Mouse (Mus musculus) hindbrain, embryonic 12.5 days (tissue): Measurements from ENCODE around the gene Gm12355. TPM values are rescaled to one million over a fixed set of nuclear protein-coding genes. Genes with fewer than 3 reads are reported as not detected.
A peak's percentile ranks its signal among the peaks of the same experiment; 100 is the strongest.

Experiments
- ATAC-seq: fragments of 200-750 bp; cut with Nextera tagmentation; 2 replicates; pipeline ENCODE4 v1.8.0; 2017; ENCODE audit warnings: moderate TSS enrichment; ENCODE audit not compliant: low FRiP score
- H3K27ac ChIP-seq: fragments of 300-500 bp; sonication (generic); 2 replicates; pipeline ENCODE4 v1.5.1; 2016; ENCODE audit warnings: mild to moderate bottlenecking
- H3K27me3 ChIP-seq: fragments of 300-500 bp; sonication (generic); 2 replicates; pipeline ENCODE4 v1.6.1; 2016; ENCODE audit warnings: mild to moderate bottlenecking
- H3K36me3 ChIP-seq: fragments of 300-500 bp; sonication (generic); 2 replicates; pipeline ENCODE4 v1.6.1; 2016; ENCODE audit warnings: mild to moderate bottlenecking
- H3K4me1 ChIP-seq: fragments of 300-500 bp; sonication (generic); 2 replicates; pipeline ENCODE4 v1.6.1; 2016
- H3K4me2 ChIP-seq: fragments of 300-500 bp; sonication (generic); replicated peaks from 2 replicates; pipeline ENCODE4 v1.6.1; 2016; ENCODE audit warnings: mild to moderate bottlenecking
- H3K4me3 ChIP-seq: fragments of 300-500 bp; sonication (generic); 2 replicates; pipeline ENCODE4 v1.5.1; 2016; ENCODE audit warnings: mild to moderate bottlenecking
- H3K9ac ChIP-seq: fragments of 300-500 bp; sonication (generic); 2 replicates; pipeline ENCODE4 v1.6.1; 2016; ENCODE audit warnings: mild to moderate bottlenecking, moderate library complexity
- H3K9me3 ChIP-seq: fragments of 300-500 bp; sonication (generic); replicated peaks from 2 replicates; pipeline ENCODE4 v1.6.1; 2016; ENCODE audit warnings: mild to moderate bottlenecking
- WGBS: fragments of 180-500 bp; shearing (Covaris S2); methylation state at CpG from one replicate; pipeline ENCODE4 v1.1.7; 2016; 5-methylcytosine and 5-hydroxymethylcytosine counted together
- polyA plus RNA-seq: library from polyadenylated mRNA; unstranded; fragments of >200 nt; fragmentation: Nextera tagmentation; extraction: Ambion mirVana; gene quantifications from 2 replicates; pipeline ENCODE4 v1.2.1, GENCODE M21; 2016

The Gm12355 gene
- polyA plus RNA-seq, 1 experiment from 2014 or later = 0.49 TPM

GRCm38 (mm10) chr11:98586087-98586891 lies 39.2 kb downstream of the Gm12355 start:
- H3K9ac ChIP-seq = peak overlapping the region; percentile 90
- peak overlapping the region; percentile 86; the same call in 1 of the 2 replicates for H3K27ac ChIP-seq
- no peaks in the 10 kb centered on the region for H3K27me3 ChIP-seq
- peak; percentile 63 for ATAC-seq
- peak overlapping the region; percentile 93 for H3K4me2 ChIP-seq
- no peaks in the 10 kb centered on the region for H3K9me3 ChIP-seq
- peaks cover 23% of the 10 kb centered on the region for H3K36me3 ChIP-seq
- 2% methylated on average over 22 of the region's 22 CpGs for WGBS
- peaks cover 34% of the 10 kb centered on the region for H3K4me1 ChIP-seq
- peak overlapping the region; percentile 86 for H3K4me3 ChIP-seq

GRCm38 (mm10) chr11:98584629-98585177 lies 40.8 kb downstream of the Gm12355 start:
- Histone ChIP-seq H3K9ac (no peak overlapping the region), H3K4me3 (no peak overlapping the region)
- no peak for ATAC-seq

GRCm38 (mm10) chr11:98584146-98584545 lies 41.3 kb downstream of the Gm12355 start:
- H3K4me3 ChIP-seq = no peak overlapping the region
- peaks cover 32% of the 10 kb centered on the region for H3K36me3 ChIP-seq
- H3K4me2 ChIP-seq = no peak overlapping the region
- no peak overlapping the region for H3K27ac ChIP-seq
- H3K9ac ChIP-seq = no peak overlapping the region
- no peaks in the 10 kb centered on the region for H3K27me3 ChIP-seq
- no peaks in the 10 kb centered on the region for H3K9me3 ChIP-seq
- 67% methylated on average over 1 of the region's 1 CpGs for WGBS
- H3K4me1 ChIP-seq = peaks cover 34% of the 10 kb centered on the region
- no peak for ATAC-seq

More at GRCm38 (mm10) chr11:98584629-98585177, 40.8 kb downstream of the Gm12355 start:
- peaks cover 32% of the 10 kb centered on the region for H3K36me3 ChIP-seq
- H3K4me2 ChIP-seq = no peak overlapping the region; the same call in 1 of the 2 replicates
- WGBS = 96% methylated on average over 6 of the region's 6 CpGs
- peaks cover 34% of the 10 kb centered on the region for H3K4me1 ChIP-seq
- H3K9me3 ChIP-seq = no peaks in the 10 kb centered on the region
- no peak overlapping the region for H3K27ac ChIP-seq
- no peaks in the 10 kb centered on the region for H3K27me3 ChIP-seq

- Histone ChIP-seq H3K9me3 (no peaks in the 10 kb centered on the region), H3K4me2 (no peak overlapping the region), H3K36me3 (peaks cover 32% of the 10 kb centered on the region), H3K27me3 (no peaks in the 10 kb centered on the region), H3K27ac (no peak overlapping the region), H3K4me1 (peaks cover 33% of the 10 kb centered on the region), H3K9ac (peak overlapping the region; percentile 8; the same call in 1 of the 2 replicates), H3K4me3 (no peak overlapping the region)
- no peak for ATAC-seq
- WGBS = 39% methylated on average over 3 of the region's 3 CpGs
Measured at GRCm38 (mm10) chr11:98583571-98583970, 41.9 kb downstream of the Gm12355 start.

- peak overlapping the region; percentile 8; the same call in 1 of the 2 replicates for H3K9ac ChIP-seq
- no peaks in the 10 kb centered on the region for H3K27me3 ChIP-seq
- H3K4me1 ChIP-seq = peaks cover 30% of the 10 kb centered on the region
- no peak overlapping the region; the same call in 1 of the 2 replicates for H3K27ac ChIP-seq
- peaks cover 32% of the 10 kb centered on the region for H3K36me3 ChIP-seq
- WGBS = 88% methylated on average over 3 of the region's 3 CpGs
- no peak overlapping the region for H3K4me2 ChIP-seq
- H3K4me3 ChIP-seq = no peak overlapping the region
- H3K9me3 ChIP-seq = no peaks in the 10 kb centered on the region
- no peak for ATAC-seq
Measured at GRCm38 (mm10) chr11:98583265-98583552, 42.3 kb downstream of the Gm12355 start.

- Histone ChIP-seq H3K4me3 (no peak overlapping the region), H3K36me3 (peaks cover 32% of the 10 kb centered on the region), H3K27ac (no peak overlapping the region; the same call in 1 of the 2 replicates), H3K4me2 (no peak overlapping the region), H3K4me1 (peaks cover 25% of the 10 kb centered on the region), H3K27me3 (no peaks in the 10 kb centered on the region), H3K9ac (no peak overlapping the region), H3K9me3 (no peaks in the 10 kb centered on the region)
- no peak for ATAC-seq
- WGBS = 91% methylated on average over 12 of the region's 12 CpGs
Measured at GRCm38 (mm10) chr11:98582551-98583264, 42.8 kb downstream of the Gm12355 start.

- no peak overlapping the region for H3K27ac ChIP-seq
Measured at GRCm38 (mm10) chr11:98582030-98582388, 43.5 kb downstream of the Gm12355 start.

GRCm38 (mm10) chr11:98581286-98582029 lies 44.0 kb downstream of the Gm12355 start:
- H3K4me2 ChIP-seq = no peak overlapping the region
- peaks cover 32% of the 10 kb centered on the region for H3K36me3 ChIP-seq
- H3K4me3 ChIP-seq = no peak overlapping the region
- no peaks in the 10 kb centered on the region for H3K27me3 ChIP-seq
- H3K27ac ChIP-seq = no peak overlapping the region
- H3K4me1 ChIP-seq = peaks cover 19% of the 10 kb centered on the region
- H3K9ac ChIP-seq = no peak overlapping the region
- no peak for ATAC-seq
- H3K9me3 ChIP-seq = no peaks in the 10 kb centered on the region
- 71% methylated on average over 17 of the region's 17 CpGs for WGBS

More at GRCm38 (mm10) chr11:98582030-98582388, 43.5 kb downstream of the Gm12355 start:
- no peak for ATAC-seq
- 81% methylated on average over 8 of the region's 8 CpGs for WGBS
- peaks cover 20% of the 10 kb centered on the region for H3K4me1 ChIP-seq
- no peak overlapping the region for H3K4me3 ChIP-seq
- peaks cover 32% of the 10 kb centered on the region for H3K36me3 ChIP-seq
- no peaks in the 10 kb centered on the region for H3K9me3 ChIP-seq
- H3K27me3 ChIP-seq = no peaks in the 10 kb centered on the region
- H3K4me2 ChIP-seq = no peak overlapping the region
- H3K9ac ChIP-seq = no peak overlapping the region

- Histone ChIP-seq H3K9me3 (no peaks in the 10 kb centered on the region), H3K4me2 (no peak overlapping the region), H3K27ac (no peak overlapping the region), H3K4me1 (peaks cover 9% of the 10 kb centered on the region), H3K36me3 (peaks cover 32% of the 10 kb centered on the region), H3K27me3 (0 out of 2 replicates have a peak, but pooled peaks cover 2% of the 10 kb centered on the region), H3K4me3 (no peak overlapping the region), H3K9ac (no peak overlapping the region)
- ATAC-seq = no peak
- WGBS = 82% methylated on average over 16 of the region's 16 CpGs
Measured at GRCm38 (mm10) chr11:98580301-98581121, 45.0 kb downstream of the Gm12355 start.

GRCm38 (mm10) chr11:98577776-98578175 lies 47.7 kb downstream of the Gm12355 start:
- WGBS = 84% methylated on average over 5 of the region's 5 CpGs
- H3K27me3 ChIP-seq = 0 out of 2 replicates have a peak, but pooled peaks cover 2% of the 10 kb centered on the region
- H3K4me2 ChIP-seq = no peak overlapping the region
- no peak overlapping the region for H3K27ac ChIP-seq
- no peak for ATAC-seq
- peaks cover 23% of the 10 kb centered on the region for H3K36me3 ChIP-seq
- H3K9ac ChIP-seq = no peak overlapping the region
- no peaks in the 10 kb centered on the region for H3K9me3 ChIP-seq
- H3K4me3 ChIP-seq = no peak overlapping the region
- no peaks in the 10 kb centered on the region for H3K4me1 ChIP-seq
